Mouse (Mus musculus) hindbrain, embryonic 15.5 days (tissue): ENCODE measurements around the gene Fbxo48. TPM values are rescaled to one million over a fixed set of nuclear protein-coding genes. Genes with fewer than 3 reads are reported as not detected.

Experiments used
- ATAC-seq: fragments of 200-750 bp; cut with Nextera tagmentation; 2 replicates; pipeline ENCODE4 v1.8.0; 2017; ENCODE audit warnings: low read depth, moderate number of reproducible peaks, moderate TSS enrichment; ENCODE audit not compliant: low FRiP score
- H3K27ac ChIP-seq: fragments of 300-500 bp; sonication (generic); replicated peaks from 2 replicates; pipeline ENCODE4 v1.5.1; 2015; ENCODE audit warnings: mild to moderate bottlenecking, inconsistent platforms
- H3K27me3 ChIP-seq: fragments of 300-500 bp; sonication (generic); 2 replicates; pipeline ENCODE4 v1.6.1; 2015; ENCODE audit warnings: control low read depth, inconsistent platforms
- H3K36me3 ChIP-seq: fragments of 300-500 bp; sonication (generic); 2 replicates; pipeline ENCODE4 v1.6.1; 2015; ENCODE audit warnings: control low read depth, inconsistent platforms
- H3K4me1 ChIP-seq: fragments of 300-500 bp; sonication (generic); replicated peaks from 2 replicates; pipeline ENCODE4 v1.6.1; 2015; ENCODE audit warnings: control low read depth, inconsistent platforms
- H3K4me2 ChIP-seq: fragments of 300-500 bp; sonication (generic); 2 replicates; pipeline ENCODE4 v1.6.1; 2015; ENCODE audit warnings: moderate library complexity, mild to moderate bottlenecking, inconsistent platforms
- H3K4me3 ChIP-seq: fragments of 300-500 bp; sonication (generic); 2 replicates; pipeline ENCODE4 v1.5.1; 2015; ENCODE audit warnings: mild to moderate bottlenecking, inconsistent platforms
- H3K9ac ChIP-seq: fragments of 300-500 bp; sonication (generic); 2 replicates; pipeline ENCODE4 v1.6.1; 2015; ENCODE audit warnings: inconsistent platforms
- H3K9me3 ChIP-seq: fragments of 300-500 bp; sonication (generic); 2 replicates; pipeline ENCODE4 v1.6.1; 2016; ENCODE audit warnings: control low read depth, inconsistent platforms
- WGBS: fragments of 180-500 bp; shearing (Covaris S2); methylation state at CpG from one replicate; pipeline ENCODE4 v1.1.7; 2015; 5-methylcytosine and 5-hydroxymethylcytosine counted together
- polyA plus RNA-seq: library from polyadenylated mRNA; unstranded; fragments of >200 nt; fragmentation: Nextera tagmentation; extraction: Ambion mirVana; gene quantifications from 2 replicates; pipeline ENCODE4 v1.2.1, GENCODE M21; 2015

Fbxo48 gene
- polyA plus RNA-seq, 1 experiment from 2014 or later, result 0.62 TPM

- Histone ChIP-seq H3K4me2 (no peak overlapping the region), H3K9me3 (no peaks in the 10 kb centered on the region), H3K4me1 (no peaks in the 10 kb centered on the region), H3K36me3 (peaks cover 10% of the 10 kb centered on the region), H3K27me3 (no peaks in the 10 kb centered on the region), H3K27ac (no peak overlapping the region), H3K4me3 (no peak overlapping the region), H3K9ac (no peak overlapping the region)
- ATAC-seq, result no peak
- WGBS, result 90% methylated on average over 4 of the region's 4 CpGs
Observed at GRCm38 (mm10) chr11:16976937-16977336, 25.8 kb downstream of the Fbxo48 start.

DNA sequence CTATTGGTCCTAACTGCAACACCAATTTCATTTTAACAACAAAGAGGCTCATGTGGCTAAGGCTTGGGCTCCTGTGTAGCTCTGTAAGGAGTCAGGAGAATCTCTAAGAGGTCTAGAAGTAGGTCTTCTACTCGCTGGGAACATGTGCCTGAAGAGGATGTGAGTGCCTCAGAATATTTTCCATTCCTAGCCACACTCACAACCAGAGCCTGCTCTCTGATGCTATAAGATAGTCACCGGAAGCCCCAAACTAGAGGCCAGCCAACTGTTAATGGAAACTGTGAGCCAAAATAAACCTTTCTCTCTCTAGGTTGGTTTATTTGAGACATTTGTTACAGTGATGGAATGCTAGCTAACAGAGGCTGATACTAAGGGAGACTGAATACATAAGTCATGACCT, 26.4 kb downstream of the Fbxo48 start:
- Histone ChIP-seq H3K4me1 (no peaks in the 10 kb centered on the region), H3K27ac (no peak overlapping the region), H3K9me3 (no peaks in the 10 kb centered on the region), H3K4me2 (no peak overlapping the region), H3K4me3 (no peak overlapping the region), H3K27me3 (no peaks in the 10 kb centered on the region), H3K36me3 (peaks cover 10% of the 10 kb centered on the region), H3K9ac (no peak overlapping the region)
- 68% methylated on average over 2 of the region's 2 CpGs for WGBS
- no peak for ATAC-seq

GRCm38 (mm10) chr11:16978161-16978707, 27.1 kb downstream of the Fbxo48 start:
- H3K4me2 ChIP-seq, result no peak overlapping the region
- 92% methylated on average over 5 of the region's 5 CpGs for WGBS
- H3K4me3 ChIP-seq, result no peak overlapping the region
- H3K9ac ChIP-seq, result no peak overlapping the region
- no peaks in the 10 kb centered on the region for H3K4me1 ChIP-seq
- H3K27ac ChIP-seq, result no peak overlapping the region
- H3K9me3 ChIP-seq, result no peaks in the 10 kb centered on the region
- no peaks in the 10 kb centered on the region for H3K27me3 ChIP-seq
- no peak for ATAC-seq
- peaks cover 10% of the 10 kb centered on the region for H3K36me3 ChIP-seq

DNA sequence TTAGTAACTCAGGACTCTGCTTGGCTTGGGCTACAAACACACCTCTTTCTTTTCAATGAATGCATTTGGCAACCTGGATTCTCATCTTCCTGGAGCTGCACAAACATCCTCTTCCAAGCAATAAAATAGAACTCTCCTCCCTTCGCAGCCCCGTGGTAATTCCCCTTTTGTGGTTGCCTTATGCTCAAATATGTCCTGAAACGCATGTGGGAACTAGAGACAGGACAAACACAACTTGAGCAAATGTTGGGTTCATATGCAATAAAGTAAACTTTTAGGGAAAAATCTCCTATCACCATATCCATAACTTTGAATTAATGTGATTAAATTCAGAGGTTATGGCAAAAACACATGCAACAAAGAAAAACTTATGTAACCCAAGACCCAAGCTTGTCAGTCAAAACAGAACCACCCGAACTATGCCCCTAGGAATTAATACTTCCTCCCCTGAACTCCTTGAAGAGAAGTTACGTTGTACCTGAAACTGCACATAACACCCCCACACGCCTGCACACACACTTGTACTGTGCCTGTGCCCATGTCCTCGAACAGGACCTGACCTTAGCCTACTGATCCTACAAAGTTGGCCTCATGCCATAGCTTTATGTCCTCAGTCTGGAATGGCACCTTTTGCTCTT, 35.5 kb downstream of the Fbxo48 start:
- H3K27ac ChIP-seq, result no peak overlapping the region
- no peaks in the 10 kb centered on the region for H3K4me1 ChIP-seq
- no peaks in the 10 kb centered on the region for H3K9me3 ChIP-seq
- H3K9ac ChIP-seq, result no peak overlapping the region
- H3K4me2 ChIP-seq, result no peak overlapping the region
- ATAC-seq, result no peak
- no peaks in the 10 kb centered on the region for H3K27me3 ChIP-seq
- no peak overlapping the region for H3K4me3 ChIP-seq
- H3K36me3 ChIP-seq, result peaks cover under 1% of the 10 kb centered on the region; the same call in 1 of the 2 replicates
- WGBS, result 92% methylated on average over 7 of the region's 7 CpGs

GRCm38 (mm10) chr11:16987745-16988328, 36.7 kb downstream of the Fbxo48 start:
- no peaks in the 10 kb centered on the region for H3K4me1 ChIP-seq
- no peaks in the 10 kb centered on the region for H3K27me3 ChIP-seq
- no peak overlapping the region for H3K27ac ChIP-seq
- no peak overlapping the region for H3K4me3 ChIP-seq
- no peak for ATAC-seq
- 82% methylated on average over 6 of the region's 6 CpGs for WGBS
- no peak overlapping the region for H3K9ac ChIP-seq
- no peak overlapping the region for H3K4me2 ChIP-seq
- H3K36me3 ChIP-seq, result no peaks in the 10 kb centered on the region
- no peaks in the 10 kb centered on the region for H3K9me3 ChIP-seq

DNA sequence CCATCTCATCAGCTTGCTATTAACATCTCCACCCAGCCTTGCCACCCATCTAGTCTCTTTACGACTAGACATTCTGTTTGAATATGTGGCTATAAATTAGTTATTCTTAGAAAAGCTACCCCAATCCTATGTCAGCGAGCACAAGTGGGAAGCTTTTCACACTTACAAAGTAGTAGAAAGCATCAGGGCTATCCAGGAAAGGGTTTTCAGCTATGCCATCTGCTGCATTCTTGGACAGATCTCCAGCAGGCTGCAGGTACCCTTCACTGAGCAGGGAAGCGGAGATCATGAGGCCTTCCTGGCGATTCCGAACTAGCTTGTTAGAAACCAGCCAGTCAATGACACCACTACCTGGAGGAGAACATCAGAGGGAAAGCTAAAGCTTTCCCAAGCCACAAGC, 38.7 kb downstream of the Fbxo48 start:
- ATAC-seq, result no peak
- no peak overlapping the region for H3K4me2 ChIP-seq
- H3K9ac ChIP-seq, result no peak overlapping the region
- H3K27ac ChIP-seq, result no peak overlapping the region
- H3K36me3 ChIP-seq, result no peaks in the 10 kb centered on the region
- WGBS, result 91% methylated on average over 5 of the region's 5 CpGs
- H3K9me3 ChIP-seq, result no peaks in the 10 kb centered on the region
- H3K27me3 ChIP-seq, result no peaks in the 10 kb centered on the region
- H3K4me3 ChIP-seq, result no peak overlapping the region
- no peaks in the 10 kb centered on the region for H3K4me1 ChIP-seq

- H3K27me3 ChIP-seq, result no peaks in the 10 kb centered on the region
- no peak overlapping the region for H3K4me3 ChIP-seq
- H3K4me1 ChIP-seq, result no peaks in the 10 kb centered on the region
- WGBS, result 85% methylated on average over 6 of the region's 6 CpGs
- no peaks in the 10 kb centered on the region for H3K36me3 ChIP-seq
- no peak overlapping the region for H3K27ac ChIP-seq
- H3K9me3 ChIP-seq, result no peaks in the 10 kb centered on the region
- no peak overlapping the region for H3K4me2 ChIP-seq
- H3K9ac ChIP-seq, result no peak overlapping the region
- no peak for ATAC-seq
Observed at GRCm38 (mm10) chr11:16992880-16993279, 41.7 kb downstream of the Fbxo48 start.

DNA sequence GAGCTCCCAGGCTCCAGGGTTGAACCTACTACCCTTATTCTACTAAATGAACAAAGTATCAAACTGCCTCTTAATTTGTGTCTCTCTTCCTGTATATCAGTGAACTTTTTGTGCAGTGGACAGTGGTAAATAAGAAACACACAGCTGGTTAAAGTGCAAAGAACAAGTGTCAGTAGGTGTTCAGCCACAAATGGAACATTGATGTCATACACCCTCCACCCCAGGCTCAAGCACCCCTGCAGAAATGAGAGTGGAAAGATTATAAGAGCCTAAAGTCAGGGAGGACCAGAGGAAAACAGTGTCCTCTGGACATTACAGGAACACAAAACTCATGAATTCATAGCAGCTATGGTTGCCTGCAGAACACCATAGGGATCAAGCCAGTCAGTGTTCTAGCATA, 45.6 kb downstream of the Fbxo48 start:
- no peak overlapping the region for H3K27ac ChIP-seq
- H3K4me3 ChIP-seq, result no peak overlapping the region
- no peaks in the 10 kb centered on the region for H3K9me3 ChIP-seq
- no peaks in the 10 kb centered on the region for H3K4me1 ChIP-seq
- H3K36me3 ChIP-seq, result no peaks in the 10 kb centered on the region
- no peak overlapping the region for H3K9ac ChIP-seq
- ATAC-seq, result no peak
- H3K4me2 ChIP-seq, result no peak overlapping the region
- no peaks in the 10 kb centered on the region for H3K27me3 ChIP-seq

- Histone ChIP-seq H3K9ac (no peak overlapping the region), H3K4me3 (no peak overlapping the region), H3K27ac (no peak overlapping the region), H3K36me3 (no peaks in the 10 kb centered on the region), H3K4me2 (no peak overlapping the region), H3K27me3 (no peaks in the 10 kb centered on the region), H3K4me1 (no peaks in the 10 kb centered on the region), H3K9me3 (no peaks in the 10 kb centered on the region)
- ATAC-seq, result no peak
Observed at GRCm38 (mm10) chr11:16997465-16997864, 46.3 kb downstream of the Fbxo48 start.

DNA sequence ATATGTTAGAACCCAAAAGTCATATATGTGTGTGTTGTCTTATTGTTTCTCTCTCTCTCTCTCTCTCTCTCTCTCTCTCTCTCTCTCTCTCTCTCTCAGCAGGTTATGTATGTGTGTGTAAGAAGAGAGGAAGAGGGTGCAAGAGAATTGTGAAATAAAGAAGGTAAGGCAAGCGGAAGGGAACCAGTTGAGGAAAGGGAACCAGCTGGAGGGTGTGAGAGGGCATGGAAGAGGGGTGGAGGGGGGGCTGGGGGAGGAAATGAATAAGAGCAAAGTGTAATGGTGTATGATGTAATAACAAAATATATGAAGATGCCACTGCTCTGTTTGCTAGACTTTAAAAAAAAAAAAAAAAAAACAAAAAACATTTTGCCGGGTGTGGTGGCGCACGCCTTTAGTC, 48.2 kb downstream of the Fbxo48 start:
- H3K27me3 ChIP-seq, result no peaks in the 10 kb centered on the region
- no peak for ATAC-seq
- 98% methylated on average over 4 of the region's 4 CpGs for WGBS
- H3K36me3 ChIP-seq, result no peaks in the 10 kb centered on the region
- no peak overlapping the region for H3K4me2 ChIP-seq
- H3K4me3 ChIP-seq, result no peak overlapping the region
- H3K27ac ChIP-seq, result no peak overlapping the region
- H3K4me1 ChIP-seq, result no peaks in the 10 kb centered on the region
- no peak overlapping the region for H3K9ac ChIP-seq
- no peaks in the 10 kb centered on the region for H3K9me3 ChIP-seq

GRCm38 (mm10) chr11:16999933-17000332, 48.8 kb downstream of the Fbxo48 start:
- Histone ChIP-seq H3K4me2 (no peak overlapping the region), H3K4me3 (no peak overlapping the region), H3K27me3 (no peaks in the 10 kb centered on the region), H3K9ac (no peak overlapping the region), H3K27ac (no peak overlapping the region), H3K36me3 (no peaks in the 10 kb centered on the region), H3K4me1 (no peaks in the 10 kb centered on the region), H3K9me3 (no peaks in the 10 kb centered on the region)
- no peak for ATAC-seq

- Histone ChIP-seq H3K4me1 (no peaks in the 10 kb centered on the region), H3K27me3 (no peaks in the 10 kb centered on the region), H3K9me3 (no peaks in the 10 kb centered on the region), H3K9ac (no peak overlapping the region), H3K4me3 (no peak overlapping the region), H3K36me3 (no peaks in the 10 kb centered on the region), H3K4me2 (no peak overlapping the region), H3K27ac (no peak overlapping the region)
- WGBS, result 84% methylated on average over 9 of the region's 9 CpGs
- ATAC-seq, result no peak
Observed at GRCm38 (mm10) chr11:17000353-17001334, 49.5 kb downstream of the Fbxo48 start.
